Mouse (Mus musculus) small intestine, adult 2 months (tissue): ENCODE data around the gene Dok7. TPM values are rescaled to one million over a fixed set of nuclear protein-coding genes. Genes with fewer than 3 reads are reported as not detected.

ENCODE experiments used
- H3K27ac ChIP-seq: fragments of 200-500 bp; 2 replicates; pipeline ENCODE4 v1.5.1; 2012; ENCODE audit warnings: low read depth, low read length, control low read depth, inconsistent platforms; ENCODE audit not compliant: insufficient read depth
- H3K27me3 ChIP-seq: fragments of 200-500 bp; 2 replicates; pipeline ENCODE4 v1.6.1; 2012; ENCODE audit warnings: mild to moderate bottlenecking, moderate library complexity, low read length, inconsistent platforms; ENCODE audit not compliant: control insufficient read depth, insufficient read depth
- H3K36me3 ChIP-seq: fragments of 200-500 bp; 2 replicates; pipeline ENCODE4 v1.6.1; 2012; ENCODE audit warnings: mild to moderate bottlenecking, low read length, control low read depth, inconsistent platforms; ENCODE audit not compliant: control insufficient read depth, insufficient read depth
- H3K4me1 ChIP-seq: fragments of 200-500 bp; 2 replicates; pipeline ENCODE4 v1.6.1; 2012; ENCODE audit warnings: low read length, inconsistent platforms, mixed read lengths; ENCODE audit not compliant: control insufficient read depth, insufficient read depth, insufficient read length
- H3K4me3 ChIP-seq: fragments of 200-500 bp; 2 replicates; pipeline ENCODE4 v1.5.1; 2012; ENCODE audit warnings: low read depth, mild to moderate bottlenecking, control low read depth, inconsistent platforms, low read length, moderate library complexity
- CTCF ChIP-seq: fragments of 200-500 bp; IDR thresholded peaks from 2 replicates; pipeline ENCODE4 v1.5.1; 2012; ENCODE audit warnings: low read depth, mild to moderate bottlenecking, control low read depth, inconsistent platforms, low read length, moderate library complexity, mixed read lengths; ENCODE audit not compliant: insufficient replicate concordance, insufficient read length; ENCODE audit errors: extremely low read depth
- POLR2A ChIP-seq: fragments of 200-500 bp; IDR thresholded peaks from 2 replicates; pipeline ENCODE4 v1.6.1; 2012; ENCODE audit warnings: low read depth, mild to moderate bottlenecking, control low read depth, inconsistent platforms, low read length, moderate library complexity
- WGBS: fragments of 180-500 bp; shearing (Covaris S2); methylation state at CpG from one replicate; pipeline ENCODE4 v1.1.7; 2018; 5-methylcytosine and 5-hydroxymethylcytosine counted together
- polyA plus RNA-seq: library from polyadenylated mRNA; depleted of rRNA; stranded (reverse); fragments of >200 nt; gene quantifications from 2 replicates; pipeline ENCODE4 v1.2.3, GENCODE M21; 2012; rRNA removed

The Dok7 gene
- 1.1 and 2.2 TPM in 2 replicates for polyA plus RNA-seq

DNA sequence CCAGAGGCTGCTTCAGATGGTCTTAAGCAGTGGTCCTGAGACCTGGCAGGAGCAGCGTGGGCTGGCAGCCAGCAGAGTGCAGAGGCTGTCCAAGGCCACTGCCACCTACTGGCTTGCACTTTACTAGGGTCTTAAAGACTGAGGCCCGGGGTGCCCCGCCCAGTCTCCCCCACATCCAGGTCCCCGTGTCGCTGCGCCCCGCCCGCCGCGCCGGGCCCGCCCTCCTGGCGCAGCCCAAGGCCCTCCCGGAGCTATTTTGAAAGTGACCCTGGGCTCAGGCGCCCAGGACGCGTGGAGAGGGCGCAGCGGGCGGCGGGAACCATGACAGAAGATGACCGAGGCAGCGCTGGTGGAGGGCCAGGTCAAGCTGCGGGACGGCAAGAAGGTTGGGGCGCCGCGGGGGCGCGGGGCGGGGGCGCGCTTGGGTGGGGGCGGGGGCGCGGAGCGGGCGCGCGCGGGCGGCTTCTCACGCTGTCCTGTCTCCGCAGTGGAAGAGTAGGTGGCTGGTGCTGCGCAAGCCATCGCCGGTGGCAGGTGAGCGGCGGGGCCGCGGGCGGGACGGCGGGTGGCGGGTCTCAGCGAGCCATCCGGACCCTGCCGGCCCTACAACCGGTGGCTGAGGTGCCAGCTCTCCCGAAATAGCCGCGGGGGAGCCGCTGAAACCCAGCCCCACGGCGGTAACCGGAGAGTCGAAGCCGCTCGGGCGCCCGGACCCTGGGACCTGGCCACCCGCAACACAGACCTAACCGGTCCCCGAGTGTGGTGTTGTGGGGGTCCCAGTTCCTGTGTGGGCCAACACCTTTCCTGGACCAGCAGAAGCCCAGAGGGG, at the start of gene Dok7:
TSS of gene Dok7 (plus strand) at position 163 of the 829 bp plus-strand sequence.
- no peak within 1 kb of the TSS for H3K27ac ChIP-seq
- H3K27me3 ChIP-seq, result 0 out of 2 replicates have a peak, but pooled peaks cover 3% of the 10 kb centered on the region
- peak within 1 kb of the TSS; percentile 61 for H3K4me3 ChIP-seq
- TF ChIP-seq CTCF (no peak), POLR2A (no peak)
- peaks cover 15% of the 10 kb centered on the region for H3K4me1 ChIP-seq
- no peaks in the 10 kb centered on the region for H3K36me3 ChIP-seq
- WGBS, result under 1% methylated on average over 73 of the region's 74 CpGs

DNA sequence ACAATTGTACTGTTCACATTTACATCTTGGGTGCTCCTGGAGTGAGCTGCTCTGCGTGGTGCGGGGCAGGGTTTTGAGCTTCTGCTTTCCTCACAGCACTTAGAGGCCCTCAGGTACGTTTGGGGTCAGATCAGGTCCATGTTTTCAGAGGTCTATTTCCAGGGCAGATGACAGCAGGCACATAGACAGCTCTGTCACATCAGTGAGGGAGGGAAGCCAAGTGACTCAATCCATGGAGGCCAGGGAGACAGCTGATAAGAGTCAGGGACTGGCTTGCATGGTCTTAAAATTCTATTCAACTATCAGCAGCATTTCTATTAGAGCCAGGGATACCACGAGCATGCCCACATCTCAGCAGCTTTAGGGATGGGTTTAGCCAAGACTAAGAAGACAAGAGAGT, 47.4 kb upstream of the Dok7 start:
- TF ChIP-seq POLR2A (no peak), CTCF (no peak)
- H3K36me3 ChIP-seq, result no peaks in the 10 kb centered on the region
- H3K4me1 ChIP-seq, result no peaks in the 10 kb centered on the region; the same call in 1 of the 2 replicates
- H3K4me3 ChIP-seq, result no peak overlapping the region
- 95% methylated on average over 4 of the region's 4 CpGs for WGBS
- H3K27me3 ChIP-seq, result no peaks in the 10 kb centered on the region
- no peak overlapping the region for H3K27ac ChIP-seq

DNA sequence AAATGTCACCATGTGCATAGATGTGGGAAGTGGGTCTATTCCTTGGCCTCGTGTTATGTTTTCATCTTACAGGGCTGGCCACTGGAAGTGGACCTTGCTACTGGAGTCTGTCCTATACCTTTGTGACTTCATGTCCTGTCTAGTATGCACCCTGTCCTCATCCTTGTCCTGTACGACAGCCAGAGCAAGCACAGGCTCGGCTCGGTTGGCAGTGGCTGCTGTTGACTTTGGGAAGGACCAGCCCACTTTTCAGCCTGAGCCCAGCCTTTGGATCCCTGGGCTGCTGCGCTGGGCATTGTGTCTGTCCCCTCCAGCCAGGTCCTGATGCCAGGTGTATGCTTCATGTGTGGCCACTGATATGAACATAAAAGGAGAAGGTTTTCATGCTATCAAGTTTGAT, 45.9 kb upstream of the Dok7 start:
- 44% methylated on average over 5 of the region's 5 CpGs for WGBS
- no peaks in the 10 kb centered on the region for H3K36me3 ChIP-seq
- H3K27me3 ChIP-seq, result no peaks in the 10 kb centered on the region
- TF ChIP-seq CTCF (no peak), POLR2A (no peak)
- no peaks in the 10 kb centered on the region; the same call in 1 of the 2 replicates for H3K4me1 ChIP-seq
- H3K27ac ChIP-seq, result no peak overlapping the region
- no peak overlapping the region for H3K4me3 ChIP-seq

DNA sequence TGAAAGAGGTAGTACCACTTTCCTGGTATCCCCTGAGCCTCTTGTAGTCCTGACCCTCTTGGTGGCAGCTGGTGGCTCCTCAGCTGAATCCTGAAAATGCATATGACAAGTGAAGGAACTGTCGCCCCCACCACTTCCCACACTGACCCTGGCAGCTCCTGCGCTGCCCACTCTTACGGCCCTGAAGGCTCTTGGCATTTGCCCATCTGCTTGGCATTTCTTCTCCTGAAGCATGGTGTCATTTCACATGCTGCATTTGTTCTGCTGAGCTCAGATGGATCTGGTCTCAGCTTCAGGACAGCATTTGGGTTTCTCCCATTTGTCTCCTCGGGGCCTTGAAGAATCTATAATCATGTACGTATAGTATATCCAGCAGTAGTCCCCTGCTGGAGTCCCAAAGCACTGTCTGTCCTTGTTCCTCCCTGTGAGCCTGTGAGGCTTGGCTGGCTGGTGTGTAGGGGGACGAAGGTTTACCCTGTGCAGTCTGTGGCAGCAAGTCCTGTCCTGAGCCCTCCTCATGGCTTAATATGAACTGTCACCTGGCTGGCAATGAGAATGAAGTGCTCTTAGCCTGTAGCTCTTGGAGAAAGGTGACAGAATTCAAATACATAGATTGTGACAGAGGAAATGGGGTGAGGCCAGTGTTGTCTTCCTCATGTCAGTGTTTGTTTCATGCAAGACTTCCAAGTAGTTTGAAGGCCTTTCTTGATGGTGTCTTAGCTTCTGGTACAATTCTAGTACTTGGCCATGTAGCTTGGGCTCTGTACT, 45.2 kb upstream of the Dok7 start:
- H3K27ac ChIP-seq, result no peak overlapping the region
- H3K36me3 ChIP-seq, result no peaks in the 10 kb centered on the region
- no peak overlapping the region for H3K4me3 ChIP-seq
- no peak for TF ChIP-seq CTCF
- TF ChIP-seq POLR2A, result no peak
- H3K27me3 ChIP-seq, result no peaks in the 10 kb centered on the region
- 96% methylated on average over 6 of the region's 6 CpGs for WGBS
- no peaks in the 10 kb centered on the region; the same call in 1 of the 2 replicates for H3K4me1 ChIP-seq

DNA sequence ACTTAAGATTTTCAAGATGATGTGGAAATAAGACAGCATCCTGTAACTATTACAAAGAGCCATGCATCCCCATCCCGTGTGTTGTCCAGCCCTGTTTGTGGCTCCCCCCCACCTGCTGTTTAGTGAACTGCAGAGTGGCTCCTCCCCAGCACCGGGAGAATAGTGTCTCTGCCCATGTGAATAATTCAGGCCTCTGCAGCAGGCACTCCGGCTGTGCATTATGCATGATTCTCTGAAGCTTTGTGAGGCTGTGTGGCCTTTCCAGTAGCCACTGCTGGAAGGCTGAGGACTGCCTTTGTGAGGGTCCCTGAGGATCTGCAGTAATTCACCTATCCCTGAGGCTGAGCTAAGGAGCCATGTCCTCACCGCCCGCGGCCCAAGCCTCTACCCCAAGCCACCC, 42.5 kb upstream of the Dok7 start:
- TF ChIP-seq CTCF (no peak), POLR2A (no peak)
- 85% methylated on average over 6 of the region's 6 CpGs for WGBS
- no peak overlapping the region for H3K27ac ChIP-seq
- H3K27me3 ChIP-seq, result no peaks in the 10 kb centered on the region
- no peaks in the 10 kb centered on the region for H3K36me3 ChIP-seq
- H3K4me1 ChIP-seq, result no peaks in the 10 kb centered on the region
- H3K4me3 ChIP-seq, result no peak overlapping the region

DNA sequence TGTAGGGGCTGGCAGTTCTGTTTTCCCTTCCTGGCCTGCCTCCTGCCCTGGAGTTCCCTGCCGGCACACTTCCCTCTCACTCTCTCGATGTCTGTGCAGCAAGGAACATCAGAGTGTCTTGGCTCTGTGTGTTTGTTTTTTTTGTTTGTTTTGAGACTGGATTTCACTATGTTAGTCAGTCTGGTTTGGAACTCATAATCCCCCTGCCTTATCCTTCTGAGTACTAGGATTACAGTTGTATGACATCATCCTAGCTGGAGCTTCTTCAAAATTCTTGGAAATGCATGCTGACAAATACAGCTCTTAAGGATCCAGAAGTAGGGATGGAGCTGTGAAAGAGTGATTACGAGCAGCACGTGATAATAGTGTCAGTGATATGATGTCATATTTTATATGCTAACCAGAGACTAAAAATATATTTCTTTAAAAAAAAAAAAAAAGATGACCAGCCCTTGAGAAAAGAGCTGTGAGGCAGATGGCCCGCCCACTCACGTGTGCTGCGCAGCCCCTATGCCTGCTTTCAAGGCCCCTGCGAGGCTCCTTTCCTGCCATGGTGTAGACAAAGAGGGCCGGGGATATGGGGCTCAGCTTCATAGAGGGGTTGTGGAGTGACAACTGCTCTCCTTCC, 36.8 kb upstream of the Dok7 start:
- H3K4me1 ChIP-seq, result no peaks in the 10 kb centered on the region
- H3K36me3 ChIP-seq, result no peaks in the 10 kb centered on the region
- no peaks in the 10 kb centered on the region for H3K27me3 ChIP-seq
- H3K27ac ChIP-seq, result no peak overlapping the region
- 79% methylated on average over 9 of the region's 9 CpGs for WGBS
- TF ChIP-seq POLR2A (no peak), CTCF (no peak)
- no peak overlapping the region for H3K4me3 ChIP-seq
